Mouse (Mus musculus) 416B (cell line): ENCODE measurements at regions not wholly inside any gene's neighbourhood (a gene's known extent, or its start where the extent isn't known, plus 50 kb on each side); places are given as distances from the start of the nearest gene placed in this dataset.

ENCODE experiments used
- DNase-seq: peaks from one replicate; pipeline ENCODE4 v3.0.0; 2011; ENCODE audit warnings: low read depth

DNA sequence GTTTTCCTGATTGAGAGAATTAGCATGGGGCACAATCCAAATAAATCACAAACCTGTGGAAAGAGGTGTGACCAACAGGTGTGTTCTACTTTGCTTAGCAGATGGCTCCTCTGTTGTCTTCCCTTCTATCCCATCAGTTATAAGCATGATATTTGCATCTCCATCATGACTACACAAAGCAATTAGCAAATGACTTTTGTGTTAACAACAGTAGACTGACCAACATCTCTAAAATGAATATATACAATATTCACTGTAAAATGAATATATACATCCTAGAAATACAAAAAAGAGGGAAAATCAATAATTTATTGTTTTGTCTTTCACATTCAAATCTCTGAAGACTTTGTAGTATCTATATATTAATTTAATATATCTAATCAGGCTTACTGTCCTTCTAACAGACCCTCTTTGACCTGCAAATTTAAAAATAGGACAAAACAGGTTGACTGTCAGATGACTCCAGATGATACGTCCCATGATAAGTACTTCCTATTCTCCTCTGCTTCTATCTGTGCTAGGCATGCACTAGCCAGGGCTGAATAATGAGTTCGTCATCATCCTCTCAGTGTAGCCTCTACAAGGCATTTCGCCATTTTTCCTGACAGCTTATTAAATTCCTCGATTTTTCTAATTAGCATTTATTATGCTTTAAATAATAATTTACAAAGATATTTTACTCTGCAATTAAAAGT lies 519.5 kb upstream of the Cited2 start:
- DNase-seq: no peak

DNA sequence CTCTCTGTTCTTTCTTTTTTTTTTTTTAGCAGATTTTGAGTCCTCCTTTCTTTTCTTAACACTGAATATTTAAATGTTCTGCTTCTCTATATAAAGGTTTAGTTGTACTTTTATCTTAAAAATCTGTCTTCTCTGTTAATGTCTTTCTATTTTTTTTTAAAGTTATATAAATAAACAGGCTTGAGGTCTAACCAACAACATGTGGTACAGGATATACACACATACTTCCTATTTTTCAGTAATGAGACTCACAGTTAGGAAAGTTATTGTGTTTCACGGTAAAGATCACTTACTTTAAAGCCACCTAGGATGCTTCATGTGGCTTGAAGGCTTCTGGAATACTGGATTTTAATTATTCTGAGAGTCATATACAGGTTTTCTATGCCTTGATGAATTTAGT lies 518.9 kb upstream of the Cited2 start:
- DNase-seq: peak; percentile 65

DNA sequence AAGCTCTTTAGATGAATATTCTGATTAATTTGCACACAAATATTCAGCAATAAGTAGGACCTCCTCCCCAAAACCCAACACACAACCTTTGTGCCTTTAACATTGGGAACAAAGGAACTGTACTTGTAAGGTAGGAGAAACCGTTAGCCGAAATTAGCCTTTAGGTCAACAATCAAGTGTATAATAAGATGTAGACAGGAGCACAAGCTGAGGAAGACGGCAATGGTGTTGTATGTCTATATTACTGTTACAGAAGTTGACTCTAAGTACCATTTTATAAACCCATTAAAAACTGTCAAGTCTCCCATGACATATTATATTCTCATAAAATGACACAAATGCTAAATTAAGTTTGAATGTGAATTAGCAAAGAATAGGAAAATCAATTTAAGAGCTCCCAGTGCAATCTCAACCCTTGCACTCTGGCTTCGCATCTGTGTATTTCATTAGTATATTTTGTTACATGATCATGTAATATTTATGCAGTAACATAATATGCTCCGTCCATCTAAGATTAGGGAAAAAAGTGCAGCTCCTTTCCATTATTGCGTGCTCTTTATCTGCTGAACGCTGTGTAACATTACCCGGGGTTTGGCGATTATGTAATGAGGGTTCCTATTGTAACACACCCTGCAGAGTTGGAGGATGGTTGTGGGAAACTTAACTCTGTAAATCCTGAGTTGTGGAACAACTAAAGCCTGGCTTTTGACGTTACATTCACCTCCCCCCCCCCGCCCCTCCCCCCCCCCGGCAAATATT lies 510.3 kb upstream of the Cited2 start:
- DNase-seq: peak; percentile 49

DNA sequence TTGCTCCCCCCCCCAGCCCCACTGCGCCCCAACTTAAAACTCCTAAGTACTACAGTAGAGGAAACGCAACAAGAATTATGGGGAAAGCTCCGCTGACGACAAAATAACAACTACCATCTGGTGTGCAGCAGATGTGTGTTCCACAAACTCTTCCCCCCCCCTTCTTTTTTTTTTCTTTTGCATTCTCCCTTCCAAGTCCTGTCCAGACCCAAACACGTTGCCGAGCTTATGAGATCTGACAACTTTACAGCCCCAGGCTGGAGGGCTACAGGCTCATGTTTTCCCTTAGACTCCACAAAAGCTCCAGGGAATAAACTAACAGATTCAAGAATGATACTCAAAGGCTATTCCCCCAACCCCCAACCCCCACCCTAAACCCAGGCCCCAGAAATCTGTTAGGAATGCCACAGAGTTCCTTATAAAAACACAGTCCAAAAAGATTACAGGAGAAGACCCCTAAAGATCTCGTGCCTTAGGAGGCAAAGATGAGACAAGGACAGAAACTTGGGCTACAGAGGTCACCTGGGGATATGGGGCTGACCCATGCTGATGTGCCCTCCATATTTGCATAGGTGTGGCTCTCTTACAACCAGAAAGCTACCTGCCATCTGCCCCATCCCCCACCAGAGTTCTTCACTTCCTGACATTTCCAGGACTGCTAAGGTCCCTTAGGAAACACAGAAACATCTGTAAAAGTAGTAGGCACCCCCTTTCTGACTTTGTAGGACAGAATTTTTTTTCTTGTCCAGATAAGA lies 509.5 kb upstream of the Cited2 start:
- DNase-seq: no peak

DNA sequence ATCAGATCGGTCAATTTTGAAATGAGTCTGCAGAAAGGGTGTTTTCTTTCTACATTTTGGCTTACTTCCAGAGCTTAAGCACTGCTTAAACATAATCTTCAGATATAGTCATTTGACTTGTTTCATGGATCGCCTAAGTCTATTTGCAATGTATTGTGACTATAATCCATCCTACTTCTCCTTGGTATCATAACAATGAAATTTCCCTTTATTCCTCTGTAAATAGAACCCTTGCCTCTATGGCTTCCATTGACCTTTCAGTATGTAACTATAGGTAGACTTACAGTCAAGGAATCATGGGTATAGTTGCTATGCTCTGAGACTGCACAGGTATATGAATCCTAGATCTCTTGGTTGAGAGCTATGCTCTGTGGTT lies 509.0 kb upstream of the Cited2 start:
- DNase-seq: peak; percentile 48

DNA sequence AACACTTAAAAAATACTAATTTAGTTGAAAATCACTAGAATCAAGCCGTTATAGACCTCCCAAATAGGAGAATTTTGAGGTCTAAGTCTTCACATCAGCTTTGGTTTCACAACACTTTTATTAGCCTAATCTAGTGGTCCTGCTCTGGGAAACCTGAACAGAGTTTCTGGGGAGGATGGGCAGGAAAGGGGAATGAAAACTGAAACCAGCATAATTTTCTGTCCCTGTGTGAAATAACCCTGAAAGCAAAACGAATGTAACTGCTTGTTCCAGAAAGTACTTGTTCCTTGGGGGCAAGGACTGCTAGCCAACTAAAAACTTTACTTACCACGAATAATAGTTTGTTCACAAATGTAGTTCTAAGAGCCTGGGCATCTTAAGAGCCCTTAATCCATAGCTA lies 508.0 kb upstream of the Cited2 start:
- no peak for DNase-seq

DNA sequence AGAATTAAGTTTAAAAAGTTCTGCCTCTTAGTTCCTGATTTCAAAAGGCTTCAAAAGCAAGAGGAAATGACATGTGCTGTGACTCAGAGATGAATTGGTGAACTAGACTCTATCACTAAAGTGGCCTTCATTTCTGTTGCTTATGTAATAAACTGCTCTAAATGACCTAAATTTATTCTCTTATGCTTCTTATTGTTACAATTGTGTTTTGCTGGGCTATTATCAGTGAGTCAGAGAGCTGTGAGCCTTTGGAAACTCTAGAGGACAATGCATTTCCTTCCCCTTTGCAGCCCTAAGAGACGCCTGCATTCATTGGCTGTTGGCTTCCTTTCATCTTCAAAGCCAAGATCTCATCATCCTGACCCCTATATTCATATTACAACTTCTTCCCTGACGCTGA lies 501.5 kb upstream of the Cited2 start:
- DNase-seq: peak; percentile 87

DNA sequence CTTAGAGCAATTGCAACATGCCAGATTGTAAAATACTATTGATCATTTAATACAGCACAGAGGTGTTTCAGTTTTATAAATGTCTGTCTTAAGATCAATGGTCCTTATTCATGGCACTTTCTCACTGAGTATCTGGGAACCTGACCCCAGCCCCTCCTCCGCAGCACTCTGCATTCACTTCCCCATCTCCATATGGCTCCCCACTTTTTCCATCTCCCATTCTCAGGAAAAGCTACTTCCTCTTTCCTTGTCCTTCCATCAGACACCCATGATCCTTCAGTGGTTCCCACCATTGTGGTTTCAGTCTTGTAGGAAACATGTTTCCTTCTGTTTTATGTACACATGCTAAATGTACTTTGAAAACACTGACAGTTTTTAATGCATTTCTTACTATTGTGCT lies 497.3 kb upstream of the Cited2 start:
- peak; percentile 22 for DNase-seq

DNA sequence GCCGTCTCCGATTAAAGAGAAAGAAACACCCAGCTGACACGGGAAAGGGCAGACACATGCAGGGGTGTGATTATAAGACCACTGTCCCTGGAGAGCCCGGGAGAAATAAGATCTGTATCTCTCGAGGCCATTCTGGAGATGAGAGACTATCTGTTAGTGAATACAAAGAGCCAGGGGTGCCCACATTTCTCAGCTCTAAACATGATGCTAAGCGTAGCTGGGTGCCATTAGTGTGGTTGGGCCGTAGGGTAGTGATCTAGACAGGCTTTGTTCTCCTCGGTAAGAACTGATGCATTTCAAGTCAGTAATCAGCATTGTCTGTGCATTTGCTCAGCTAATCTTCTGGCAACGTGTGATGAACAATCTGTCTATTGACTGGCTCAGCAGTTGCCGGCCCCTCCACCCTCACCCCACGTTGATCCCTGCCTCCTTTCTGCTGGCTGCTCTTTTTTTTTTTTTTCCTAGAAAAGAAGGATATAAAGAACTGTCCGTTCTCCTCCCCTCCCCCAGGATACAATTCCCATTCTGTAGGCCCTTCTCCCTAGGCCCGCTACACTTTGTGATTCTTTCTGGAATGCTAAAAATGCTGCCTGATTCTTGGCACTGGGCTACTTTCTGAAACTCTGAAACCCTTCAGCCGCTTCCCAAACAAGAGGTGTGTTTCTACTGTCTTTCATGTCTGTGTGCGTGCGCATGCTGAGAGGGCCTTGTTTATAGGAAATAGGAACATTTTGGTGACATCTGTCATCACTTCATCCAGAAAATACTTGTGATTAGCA lies 492.8 kb upstream of the Cited2 start:
- no peak for DNase-seq

DNA sequence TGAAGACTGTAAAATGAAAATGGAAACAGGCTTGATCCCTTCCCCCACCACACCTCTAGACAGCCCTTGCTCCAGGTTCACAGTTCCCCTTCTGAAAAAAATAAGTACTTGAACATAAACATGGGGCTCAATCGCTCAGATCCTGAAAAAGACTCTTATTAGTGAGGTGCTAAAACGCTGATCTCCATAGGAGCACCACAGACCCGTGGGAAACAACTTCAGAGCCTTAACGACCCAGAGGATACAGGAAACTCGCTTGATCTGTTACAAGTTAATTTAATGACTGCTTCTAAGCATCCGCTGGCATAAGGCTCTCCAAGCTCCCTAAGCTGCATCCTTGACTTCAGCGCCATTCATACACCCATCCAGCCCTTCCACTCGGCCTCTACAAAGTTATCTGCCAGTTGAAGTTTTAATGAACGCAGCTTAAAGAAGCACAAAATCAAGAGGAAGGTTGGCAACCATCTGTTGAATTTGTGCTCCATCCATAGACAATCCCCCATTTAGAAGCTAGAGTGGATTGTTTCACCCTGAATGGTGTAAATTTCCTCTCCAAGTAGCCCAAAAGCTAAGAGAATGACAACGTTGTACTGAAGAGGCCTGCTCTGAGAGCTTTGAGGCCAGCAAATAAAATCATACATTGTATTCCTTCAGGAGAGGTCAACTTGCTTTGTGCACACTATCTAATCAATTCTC lies 486.9 kb upstream of the Cited2 start:
- DNase-seq: no peak

DNA sequence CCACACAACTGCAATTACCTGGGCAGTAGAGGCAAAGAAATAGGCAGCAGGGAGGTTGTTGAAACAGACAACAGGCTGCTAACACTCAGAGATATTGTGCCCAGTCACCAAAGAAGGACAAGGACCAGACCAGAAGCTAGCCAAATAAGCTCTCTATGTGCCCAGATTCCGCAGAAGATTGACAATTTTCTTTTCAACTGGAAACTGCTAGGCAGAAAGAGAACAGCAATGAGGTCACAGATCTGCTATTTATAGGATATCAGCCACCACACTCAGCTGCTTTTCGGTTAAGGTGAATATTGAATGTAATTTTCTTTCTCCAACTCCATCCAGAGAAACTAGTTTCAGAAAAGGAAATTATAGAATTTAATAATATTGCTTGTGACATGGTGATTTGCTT lies 486.3 kb upstream of the Cited2 start:
- no peak for DNase-seq

DNA sequence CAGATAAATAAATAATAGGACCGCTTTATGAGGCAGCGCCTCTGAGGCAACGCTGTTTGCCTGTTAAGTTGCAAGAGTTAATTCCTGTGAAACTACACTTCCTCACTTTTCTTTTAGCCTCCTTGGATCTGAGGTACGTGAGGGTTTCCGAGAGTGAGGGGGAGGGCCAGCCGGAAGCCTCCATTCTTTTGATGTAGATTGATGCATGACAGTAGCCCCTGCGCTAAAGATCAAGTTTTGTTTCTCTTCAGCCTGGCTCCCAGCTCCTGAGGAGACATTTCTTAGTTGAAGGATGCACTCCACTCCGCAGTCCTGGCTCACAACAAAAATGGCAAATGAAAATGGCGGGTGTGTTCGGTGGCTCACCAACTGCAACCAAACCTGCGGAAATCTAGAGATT lies 485.6 kb upstream of the Cited2 start:
- no peak for DNase-seq

DNA sequence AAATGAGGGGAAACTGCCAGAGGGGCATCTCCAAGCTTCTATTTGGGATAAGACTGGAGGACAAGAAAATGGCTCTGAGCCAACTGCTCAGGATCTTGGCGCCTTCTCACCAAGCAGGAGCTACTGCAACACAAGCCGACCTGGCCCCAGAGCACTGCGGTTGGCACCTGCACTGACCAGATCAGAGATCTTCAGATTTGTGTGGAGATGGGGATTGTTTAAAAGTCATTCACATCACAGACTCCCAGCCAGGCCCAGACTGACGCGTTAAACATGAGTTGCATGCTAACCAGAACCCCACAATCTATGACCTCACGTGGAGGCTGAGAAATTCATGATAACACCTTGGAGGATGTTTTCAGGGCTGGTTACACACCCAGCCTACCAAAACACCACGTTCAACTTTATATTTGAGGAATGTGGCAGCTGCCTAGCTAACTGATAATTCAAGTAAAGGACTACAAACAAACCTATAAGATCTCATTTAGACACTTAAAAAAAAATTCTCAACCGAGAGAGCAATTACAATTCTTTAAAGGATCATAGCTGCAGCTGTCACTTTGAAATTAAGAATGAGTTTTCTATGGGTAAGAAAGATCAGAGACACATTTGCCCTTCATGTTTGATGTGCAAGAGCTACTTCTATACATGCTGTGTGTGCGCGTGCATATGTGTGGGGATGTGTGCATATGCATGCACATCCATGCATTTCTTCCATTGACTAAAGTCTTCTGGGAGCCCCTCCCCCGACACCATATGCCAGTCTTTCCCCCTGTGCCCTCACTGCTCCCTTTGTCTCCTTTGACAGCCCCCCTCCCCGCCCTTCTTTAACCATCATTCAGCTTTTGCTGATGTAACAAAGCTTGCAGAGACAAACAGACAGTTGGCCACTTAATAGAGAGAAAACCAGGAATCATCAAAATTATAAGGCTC lies 484.8 kb upstream of the Cited2 start:
- no peak for DNase-seq

DNA sequence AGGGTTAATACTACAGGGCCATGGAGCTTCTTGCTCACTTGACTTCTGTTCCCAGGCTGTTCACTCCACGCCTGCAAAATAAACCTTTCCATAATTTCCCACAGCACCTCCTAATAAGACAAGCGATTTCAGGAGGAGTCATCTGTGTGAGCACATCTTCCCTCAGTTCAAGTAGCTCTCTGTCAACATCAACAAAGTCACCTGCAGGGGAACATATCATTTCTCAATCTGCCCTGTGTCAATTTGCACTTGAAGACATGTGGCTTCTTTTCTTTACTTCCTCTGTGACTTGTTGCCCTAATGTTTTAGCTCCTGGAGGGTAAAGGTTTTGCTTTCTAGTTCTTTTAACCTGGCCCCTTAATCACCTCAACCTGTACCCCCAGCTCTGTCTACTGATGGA lies 474.7 kb upstream of the Cited2 start:
- DNase-seq: no peak

DNA sequence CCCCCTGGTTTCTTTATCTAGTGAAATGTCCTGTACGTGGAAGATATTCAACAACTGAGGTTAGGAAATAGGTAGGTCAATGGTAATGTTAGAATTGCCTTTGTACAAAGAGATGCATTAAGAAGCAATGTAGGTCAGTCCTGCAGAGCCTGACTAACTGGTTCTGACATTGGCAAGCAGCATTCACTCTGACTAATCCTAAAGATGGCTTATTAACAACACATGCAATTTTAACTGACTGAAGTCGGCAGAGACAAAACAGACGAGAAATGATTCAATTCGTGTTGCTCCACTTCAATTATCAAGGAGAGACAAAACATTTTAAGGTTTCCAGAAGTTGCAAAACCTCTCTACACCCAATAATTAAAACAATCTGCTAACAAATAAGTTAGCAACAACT lies 470.0 kb upstream of the Cited2 start:
- DNase-seq: no peak

DNA sequence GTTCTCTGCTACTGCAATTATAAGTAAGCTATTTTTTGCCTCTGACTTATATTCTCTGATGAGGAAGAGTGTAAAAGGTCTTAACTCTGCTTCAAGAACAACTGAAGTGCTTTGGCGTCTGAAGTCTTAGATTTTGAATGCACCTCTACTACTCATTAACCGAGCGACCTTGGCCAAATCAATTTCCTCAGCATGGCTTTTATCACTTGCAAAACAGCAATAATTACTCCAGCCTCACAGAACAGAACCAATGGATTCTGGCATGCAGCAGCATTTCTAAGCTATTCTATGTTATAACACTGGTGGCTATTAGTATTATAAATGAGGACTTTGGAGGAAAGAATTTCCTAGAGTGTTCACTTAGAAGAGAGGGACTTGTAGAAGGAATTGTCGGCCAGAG lies 462.9 kb upstream of the Cited2 start:
- DNase-seq: no peak

DNA sequence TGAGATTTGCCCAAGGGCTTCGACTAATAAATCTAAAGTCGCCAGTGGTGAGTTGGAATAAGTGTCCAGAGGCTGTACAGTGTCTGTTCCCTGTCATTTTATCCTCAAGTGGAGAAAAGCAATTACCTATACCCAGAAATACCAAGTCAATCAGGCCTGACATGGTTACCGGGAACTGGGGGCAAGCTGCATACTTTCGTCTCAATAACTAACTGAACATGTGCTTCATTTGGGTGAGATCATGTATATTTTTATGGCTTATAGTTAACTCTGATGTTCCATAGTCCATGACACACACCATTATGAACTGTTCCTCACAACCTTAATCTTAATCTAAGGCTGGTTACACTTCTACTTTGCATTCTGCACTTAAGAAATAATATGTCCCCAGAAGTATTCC lies 462.4 kb upstream of the Cited2 start:
- DNase-seq: no peak

DNA sequence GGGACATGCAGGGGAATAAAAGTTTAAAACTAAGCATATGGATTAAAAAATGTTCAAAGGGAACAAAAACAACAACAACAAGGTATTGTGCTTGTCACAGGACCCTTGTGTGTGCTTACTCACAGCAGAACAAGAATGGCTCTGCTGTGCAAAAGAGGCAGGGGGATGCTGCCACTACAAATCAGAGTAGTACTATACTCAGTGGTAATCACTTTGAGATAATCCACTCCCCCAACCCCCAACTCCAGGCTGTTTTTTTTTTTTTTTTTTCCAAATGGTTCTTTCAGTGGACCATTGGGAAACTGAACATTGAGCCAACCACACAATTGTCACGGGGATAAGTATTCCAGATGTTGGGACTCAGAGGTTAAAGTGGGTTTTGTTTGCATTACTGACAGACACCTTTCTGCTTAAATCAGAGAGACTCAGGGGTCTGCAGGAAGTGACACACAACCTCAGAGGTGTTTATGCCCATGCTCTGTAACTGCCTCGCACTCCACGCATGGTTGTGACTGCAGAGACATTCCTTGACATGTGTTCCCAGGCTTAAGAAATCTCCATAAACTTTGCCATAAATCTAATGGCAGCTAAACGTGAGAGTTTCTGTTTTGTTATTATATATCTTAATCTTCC lies 461.7 kb upstream of the Cited2 start:
- DNase-seq: no peak

DNA sequence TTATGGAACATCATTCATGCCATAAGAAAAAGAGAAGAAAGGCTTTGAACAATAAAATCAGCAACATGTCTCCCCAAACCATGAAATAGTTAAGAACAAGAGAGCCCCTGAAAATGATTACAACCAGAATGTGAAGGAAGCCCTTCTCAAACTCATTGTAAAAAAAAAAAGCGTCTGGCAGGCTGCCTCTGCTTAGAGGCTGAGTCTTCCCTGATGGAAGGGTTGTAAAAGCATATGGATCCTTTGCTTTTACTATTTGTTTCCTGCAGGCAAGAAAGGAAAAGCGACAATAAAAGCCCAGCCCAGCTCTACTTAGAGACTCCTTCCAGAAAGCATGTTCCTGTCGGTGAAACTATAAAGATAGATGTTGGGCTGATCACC lies 461.2 kb upstream of the Cited2 start:
- no peak for DNase-seq

DNA sequence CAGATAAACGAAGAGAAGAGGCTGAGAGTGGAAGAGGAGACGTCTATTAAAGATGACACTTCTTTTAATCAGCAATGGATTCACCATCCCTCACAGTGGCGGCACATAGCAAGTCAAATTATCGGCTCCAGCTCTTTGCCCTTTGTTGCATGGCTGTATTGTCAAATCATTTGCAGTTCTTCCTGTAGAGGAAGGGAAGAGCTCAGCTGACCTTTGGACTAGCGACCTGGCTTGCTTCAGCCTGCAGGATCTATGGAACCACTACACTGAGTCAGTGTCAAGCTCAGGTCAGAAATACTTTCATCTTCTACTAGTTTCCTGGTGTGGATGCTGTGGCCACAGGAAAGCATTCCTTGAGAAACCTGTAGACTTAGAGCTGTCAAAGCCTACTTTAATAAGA lies 450.4 kb upstream of the Cited2 start:
- DNase-seq: no peak
